Mouse (Mus musculus): ENCODE data around the gene Ggnbp2.

The Ggnbp2 gene

DNA sequence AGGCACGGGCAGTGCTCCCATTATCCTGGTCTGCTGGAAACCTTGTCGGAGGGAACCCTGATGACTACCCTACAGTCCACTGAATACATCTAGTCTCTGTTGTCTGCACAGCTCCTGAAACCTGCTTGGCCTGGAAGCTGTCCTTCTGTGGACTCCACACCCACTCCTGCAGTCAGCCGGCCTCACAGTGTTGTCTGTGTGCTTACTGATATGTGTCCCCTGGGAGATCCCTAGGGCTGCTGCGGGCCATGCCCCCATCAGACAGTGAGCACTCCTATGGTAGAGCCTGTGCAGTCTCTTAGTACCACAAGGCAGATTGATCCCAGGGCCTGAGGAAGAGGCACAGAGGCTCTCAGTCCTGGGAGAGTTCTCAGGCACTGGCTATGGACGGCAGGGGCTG is 48.1 kb downstream of the Ggnbp2 start:
- DNase-seq: no peak

DNA sequence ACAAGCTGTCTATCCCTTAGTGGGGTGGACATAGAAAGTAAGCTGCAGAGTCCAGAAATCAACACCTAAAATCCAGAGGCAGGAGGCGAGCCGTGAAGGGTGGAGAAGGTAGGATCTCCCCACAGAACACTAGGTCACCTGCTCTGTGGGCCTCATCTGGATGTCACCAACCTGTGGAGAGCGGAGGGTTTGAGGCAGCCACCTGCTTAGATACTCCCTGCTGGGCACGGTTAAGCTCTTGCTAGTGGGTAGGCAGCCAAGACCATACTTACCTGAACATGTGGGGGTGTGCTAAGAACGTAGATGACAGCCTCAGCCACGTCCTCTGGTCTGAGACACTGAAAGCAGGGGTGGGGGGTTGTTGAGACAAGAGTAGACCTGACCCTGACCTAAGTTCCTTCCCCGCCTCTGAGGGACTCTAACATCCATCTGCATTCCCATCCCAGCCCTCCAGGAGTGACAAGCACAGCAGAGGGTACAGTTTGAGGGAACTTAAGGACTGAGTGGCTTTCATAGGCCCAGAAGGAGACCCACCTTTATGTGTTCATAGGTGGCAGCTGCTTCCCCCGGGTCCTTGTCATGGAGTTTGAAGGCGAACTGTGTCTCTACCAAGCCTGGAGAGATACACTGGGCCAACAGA is 49.4 kb downstream of the Ggnbp2 start:
- DNase-seq: no peak

DNA sequence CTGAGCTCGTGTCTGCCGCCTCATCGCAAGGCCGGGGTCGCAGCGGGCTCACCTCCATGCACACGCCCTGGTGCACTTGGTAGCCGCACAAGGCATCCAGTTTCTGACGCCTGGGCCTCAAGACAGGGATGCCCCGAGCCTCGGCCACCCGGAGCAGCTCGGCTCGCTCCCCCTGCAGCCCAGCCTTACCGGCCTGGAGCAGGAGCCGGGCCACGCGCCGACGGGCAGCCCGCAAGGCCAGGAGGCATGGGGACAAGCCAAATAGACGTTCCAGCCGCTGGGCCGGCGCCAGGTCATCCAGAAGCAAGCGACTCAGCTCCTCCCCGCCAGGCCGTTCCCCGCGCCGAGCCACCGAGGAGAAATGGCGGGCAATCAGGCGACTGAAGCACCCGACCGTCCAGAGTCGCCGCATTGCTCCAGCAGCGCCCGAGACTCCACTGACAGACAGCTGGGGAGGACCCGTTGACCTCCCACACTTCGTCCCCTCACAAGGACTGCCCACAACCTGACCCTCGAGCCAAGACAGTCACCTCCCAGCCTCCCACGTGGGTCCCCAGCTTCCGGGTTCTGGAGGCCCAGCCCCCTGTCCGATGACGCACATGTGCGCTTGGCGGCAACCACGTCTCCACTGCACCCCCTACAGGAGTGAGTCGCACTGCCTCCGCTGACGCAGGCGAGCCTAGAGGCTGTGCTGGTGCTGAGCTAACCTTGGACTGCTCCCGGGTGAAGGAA is 51.5 kb downstream of the Ggnbp2 start, which contains the start of gene Mrm1:
TSS of gene Mrm1 (minus strand) at position 555 of the 732 bp plus-strand sequence.
- DNase-seq: peak; percentile 88 to 89

DNA sequence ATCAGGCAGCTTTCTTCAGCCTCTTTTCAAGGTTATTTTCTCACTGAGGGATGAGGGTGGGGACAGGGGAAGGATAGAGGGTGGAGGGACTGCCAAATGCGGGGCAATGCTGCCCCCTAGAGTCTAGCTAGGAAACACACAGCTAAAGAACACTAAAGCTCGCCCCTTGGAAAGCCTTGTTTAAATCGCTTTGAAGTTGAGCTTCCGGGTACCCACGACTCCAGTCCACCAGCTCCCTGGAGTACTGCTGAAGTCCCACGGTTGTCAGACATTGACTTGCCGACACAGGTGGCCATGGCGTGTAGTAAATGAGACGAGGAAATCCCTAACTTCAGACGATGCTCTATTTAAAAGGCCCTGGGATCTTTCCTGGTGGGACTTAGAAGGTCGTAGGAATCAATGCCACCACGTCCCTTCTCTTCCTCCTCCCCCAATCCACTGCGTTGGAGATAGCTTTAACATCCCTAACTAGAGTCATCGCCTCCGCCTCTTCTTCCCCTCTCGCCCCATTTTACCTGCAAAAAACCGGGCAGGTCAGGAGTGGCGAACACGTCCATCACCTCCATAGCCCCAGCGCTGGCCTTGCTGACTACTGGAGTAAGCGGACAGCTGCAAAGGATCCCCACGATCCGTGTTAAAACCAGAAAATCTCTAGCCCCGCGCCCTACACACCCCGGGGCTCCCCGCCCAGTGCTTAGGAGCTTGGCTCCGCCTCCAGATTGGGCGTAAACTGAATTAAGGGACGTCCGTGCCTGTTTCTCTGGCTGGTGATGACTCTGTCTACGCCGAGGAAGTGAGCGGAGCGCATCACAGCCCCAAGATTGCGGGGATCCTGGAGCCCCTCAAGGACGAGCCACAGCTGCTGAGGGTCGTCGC is 52.3 kb downstream of the Ggnbp2 start:
- DNase-seq: peak; percentile 66 to 79

DNA sequence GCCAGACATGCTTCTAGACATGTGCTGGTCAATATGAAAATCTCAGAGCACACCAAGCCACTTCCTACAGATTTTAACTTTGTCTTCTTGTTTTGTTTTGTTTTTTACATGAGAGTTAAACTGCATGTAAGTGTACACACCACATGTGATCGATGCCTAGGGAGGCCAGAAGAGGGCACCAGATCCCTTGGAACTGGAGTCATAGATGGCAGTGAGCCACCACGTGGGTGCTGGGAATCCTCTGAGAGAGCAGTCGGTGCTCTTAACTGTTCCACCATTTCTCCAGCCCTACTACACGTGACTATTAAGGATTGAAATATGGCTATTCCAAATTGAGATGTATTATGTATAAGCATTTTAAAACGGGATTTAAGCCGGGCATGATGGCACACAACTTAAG is 53.3 kb downstream of the Ggnbp2 start:
- DNase-seq: no peak

DNA sequence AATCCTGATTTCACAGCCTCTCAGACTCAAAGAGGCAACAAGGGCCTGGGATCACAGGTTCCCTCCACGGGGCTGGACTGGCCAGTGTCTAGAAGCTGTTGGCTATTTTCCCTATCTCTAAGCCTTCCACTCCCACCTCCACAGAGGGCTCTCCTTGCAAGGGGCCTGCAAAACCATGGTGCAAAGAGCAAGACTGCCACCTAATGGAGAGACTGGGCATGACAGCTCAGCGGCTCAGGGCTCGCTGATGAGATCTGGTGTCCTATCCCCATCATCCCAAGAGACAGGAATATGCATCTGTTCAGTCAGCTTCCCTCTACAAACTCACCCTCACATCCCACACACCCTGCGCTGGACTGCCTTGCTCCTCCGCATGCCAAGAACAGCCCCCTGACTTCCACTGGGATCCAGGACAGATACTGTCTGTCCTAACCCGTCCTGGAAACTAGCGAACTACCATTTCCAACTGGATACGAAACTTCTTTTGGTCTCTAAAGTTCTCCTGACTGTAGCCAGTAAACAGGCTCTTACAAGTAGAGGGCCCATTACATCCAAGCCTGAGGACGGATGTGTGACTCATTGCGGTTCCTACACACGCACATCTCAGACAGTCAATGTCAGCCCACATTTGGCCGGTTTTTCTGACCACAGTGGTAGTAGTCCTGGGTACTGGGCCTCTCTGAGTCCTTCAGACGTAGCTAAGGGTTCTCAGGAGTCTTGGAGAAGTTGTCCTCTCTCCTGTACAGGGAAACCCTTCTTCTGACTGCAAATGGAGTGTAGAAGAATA is 56.7 kb downstream of the Ggnbp2 start:
- DNase-seq: peak; percentile 29 to 49

DNA sequence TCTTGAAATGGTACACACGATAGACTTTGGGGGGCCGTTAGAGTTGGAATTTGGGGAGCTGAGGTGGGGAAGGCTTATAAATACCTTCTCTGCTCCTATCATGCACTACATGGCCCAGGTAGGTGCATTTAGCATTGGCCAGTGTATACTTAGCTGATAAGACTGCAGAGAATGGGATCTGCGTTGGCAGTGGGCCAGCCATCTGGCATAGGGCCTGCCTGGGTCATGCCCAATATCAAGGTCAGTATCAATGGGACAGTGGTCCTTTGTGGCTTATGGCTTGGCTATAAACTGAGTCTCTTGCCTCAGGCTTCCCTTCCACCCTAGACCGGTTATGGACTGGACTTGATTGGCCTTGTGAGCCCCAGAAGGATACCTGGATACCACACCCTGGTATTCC is 66.2 kb downstream of the Ggnbp2 start:
- no peak for DNase-seq

DNA sequence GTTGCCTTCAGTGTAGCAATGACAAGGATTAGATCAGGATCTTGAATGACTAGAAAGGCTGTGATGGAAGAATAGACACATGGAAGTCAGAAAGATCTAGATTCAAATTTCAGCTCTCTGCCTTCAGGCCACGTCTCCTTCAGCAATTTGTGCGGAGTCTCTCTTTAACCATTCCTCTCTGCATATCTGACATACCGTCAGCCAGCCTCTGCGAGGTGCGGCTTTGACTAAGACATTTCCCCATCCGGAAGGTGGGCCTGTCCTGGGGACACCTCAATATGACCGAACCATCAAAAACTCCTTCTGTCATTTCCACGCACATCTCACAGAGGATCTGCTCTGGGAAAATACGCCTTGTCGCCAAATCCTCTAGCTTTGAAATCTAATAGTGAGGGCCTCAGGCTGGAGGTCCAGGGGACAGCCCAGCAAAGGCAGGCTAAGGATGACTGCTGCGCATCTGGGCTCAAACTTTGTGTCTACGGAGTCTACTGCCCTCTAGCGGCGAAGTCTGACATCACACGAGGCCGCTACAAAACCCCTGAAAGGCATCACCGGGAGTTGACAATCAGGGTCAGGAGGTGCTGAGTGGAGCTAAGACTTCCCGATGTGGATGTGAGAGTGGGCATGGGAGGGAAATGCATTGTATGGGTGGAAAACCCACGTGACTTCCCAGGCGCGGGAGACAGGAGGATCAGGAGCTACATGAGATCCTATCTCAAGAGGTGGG is 72.8 kb downstream of the Ggnbp2 start:
- DNase-seq: peak in 1 of 2 experiments; percentile 13

DNA sequence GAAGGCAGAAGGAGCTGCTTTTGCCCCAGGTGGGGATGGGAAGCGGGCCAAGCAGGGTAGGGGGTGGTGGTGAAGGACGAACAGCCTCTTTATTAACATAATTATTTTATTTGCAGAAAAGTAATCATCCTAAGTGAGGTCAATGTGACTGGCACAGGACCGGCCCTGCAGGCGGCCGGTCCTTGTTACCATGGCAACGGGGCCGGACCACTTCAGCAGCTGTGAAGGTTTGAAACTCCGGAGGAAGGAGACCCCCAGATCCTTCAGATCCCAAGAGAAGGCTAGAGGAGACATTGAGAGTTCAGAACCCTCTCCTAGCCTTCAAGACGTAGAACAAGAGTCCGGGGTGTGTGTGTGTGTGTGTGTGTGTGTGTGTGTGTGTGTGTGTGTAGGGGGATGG is 73.6 kb downstream of the Ggnbp2 start:
- DNase-seq: no peak

DNA sequence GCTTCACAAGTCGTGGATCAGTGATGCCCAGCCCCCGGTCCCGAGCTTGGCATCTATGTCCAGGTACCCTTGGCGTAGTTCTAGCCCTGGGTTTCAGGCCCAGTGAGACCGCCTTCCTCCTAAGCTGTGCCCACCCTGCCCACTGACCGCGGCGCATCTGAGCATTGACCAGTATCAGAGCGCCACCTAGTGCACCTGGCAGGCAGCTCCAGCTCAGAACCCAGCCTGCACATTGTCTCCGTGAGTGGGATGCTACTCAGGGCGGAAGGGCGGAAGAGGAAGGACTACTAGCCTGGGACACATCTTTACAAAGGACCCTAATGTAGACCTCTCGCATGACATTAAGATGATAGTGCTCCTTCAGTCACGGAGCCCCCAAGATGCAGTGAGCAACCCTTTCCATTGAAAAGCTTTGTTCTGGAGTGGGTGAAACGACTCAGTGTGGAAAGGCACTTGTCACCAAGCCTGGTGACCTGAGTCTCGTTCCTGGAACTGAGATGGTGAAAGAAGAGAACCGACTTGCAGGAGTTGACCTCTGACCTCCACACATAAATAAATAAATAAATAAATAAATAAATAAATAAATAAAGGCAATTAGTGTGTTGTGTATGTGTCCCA is 76.0 kb downstream of the Ggnbp2 start:
- DNase-seq: peak in 1 of 2 experiments; percentile 20

DNA sequence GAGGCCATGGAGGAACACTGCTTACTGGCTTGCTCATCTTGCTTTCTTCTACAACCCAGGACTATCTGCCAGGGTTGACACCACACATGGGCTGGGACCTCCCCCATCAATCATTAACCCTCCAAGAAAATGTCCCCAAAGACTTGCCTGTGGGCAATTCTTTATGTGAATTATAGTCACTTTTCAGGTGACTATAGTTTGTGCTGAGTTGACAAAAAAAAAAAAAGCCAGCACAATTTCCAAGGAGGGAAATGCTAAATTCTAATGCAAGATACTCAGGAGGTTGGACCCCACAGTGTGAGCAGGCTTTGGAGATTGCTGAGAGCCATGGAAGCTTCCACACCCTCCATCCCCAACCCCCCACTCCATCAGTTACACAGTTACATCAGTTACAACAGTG is 77.1 kb downstream of the Ggnbp2 start:
- DNase-seq: no peak

DNA sequence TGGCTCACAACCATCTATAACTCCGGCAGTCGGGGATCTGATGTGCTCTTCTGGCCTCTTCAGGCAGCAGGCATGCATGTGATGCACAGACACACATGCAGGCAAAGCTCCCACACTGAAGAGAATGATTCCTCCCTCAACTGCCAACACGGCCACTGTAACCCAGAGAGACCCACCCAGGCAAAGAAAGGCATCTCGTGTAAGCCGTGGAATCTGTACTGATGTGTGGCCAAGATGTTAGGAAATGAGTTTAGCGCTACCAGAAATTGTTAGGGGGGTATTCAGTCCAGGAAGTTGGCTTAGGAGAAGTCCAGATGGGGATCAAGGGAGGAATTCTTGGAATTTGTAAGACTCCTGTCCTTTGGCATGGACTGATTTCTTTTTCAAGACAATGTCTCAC is 80.2 kb downstream of the Ggnbp2 start:
- no peak for DNase-seq
